Mouse (Mus musculus): Measurements from ENCODE around the gene Olfml2a. TPM values are rescaled to one million over a fixed set of nuclear protein-coding genes. Genes with fewer than 3 reads are reported as not detected.

Olfml2a gene
- polyA plus RNA-seq (2015; fragmentation: Nextera tagmentation; extraction: Ambion mirVana), result 5.0 and 5.4 TPM in 2 replicates

DNA sequence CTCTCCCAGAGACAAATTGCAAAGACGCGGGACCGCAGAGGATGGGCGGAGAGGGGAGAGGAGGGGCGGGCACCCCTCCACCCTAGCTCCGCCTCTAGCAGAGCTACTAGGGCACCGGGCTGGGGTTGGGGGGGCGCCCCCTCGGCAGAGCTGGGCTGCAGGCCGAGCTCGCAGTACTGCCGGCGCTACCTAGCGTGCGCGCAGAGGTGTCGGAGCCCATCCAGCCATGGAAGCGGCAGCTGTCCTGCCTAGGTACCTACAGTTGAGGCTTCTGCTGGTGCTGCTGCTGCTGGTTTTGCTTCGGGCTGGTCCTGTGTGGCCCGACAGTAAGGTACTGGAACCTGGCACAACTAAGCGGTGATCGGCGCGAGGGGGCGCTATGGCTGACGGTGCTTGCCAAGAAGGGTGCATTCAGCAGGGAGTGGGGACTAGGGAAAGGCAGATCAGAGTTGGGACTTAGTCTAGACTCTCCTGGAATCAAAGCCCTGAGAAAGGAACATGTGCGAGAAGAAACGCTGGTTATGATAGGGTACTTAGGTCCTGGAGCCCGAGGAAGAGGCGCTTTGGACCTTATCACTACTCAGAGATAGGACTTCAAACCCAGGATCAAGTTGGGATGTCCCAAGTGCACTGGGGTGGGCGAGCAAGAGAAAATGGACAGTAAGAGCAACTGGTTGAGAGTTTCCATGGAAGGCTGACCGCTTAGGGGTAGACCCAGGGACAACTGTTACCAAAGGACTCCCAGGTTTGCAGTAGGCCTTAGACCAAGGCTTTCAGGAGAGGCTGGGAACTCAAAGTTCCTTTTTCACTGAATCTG lies at the start of gene Olfml2a:
TSS of gene Olfml2a (plus strand) at position 128 of the 817 bp plus-strand sequence.
- peak within 1 kb of the TSS; percentile 67 for H3K9ac ChIP-seq
- ATAC-seq (ENCODE audit: low FRiP score), result peak; percentile 64
- peak within 1 kb of the TSS; percentile 89 for H3K4me2 ChIP-seq
- WGBS, result 8% methylated on average over 31 of the region's 32 CpGs
- no peaks in the 10 kb centered on the region for H3K36me3 ChIP-seq
- H3K27me3 ChIP-seq, result peaks cover 6% of the 10 kb centered on the region; the same call in 1 of the 2 replicates
- H3K4me1 ChIP-seq (replicated peaks), result peaks cover 19% of the 10 kb centered on the region
- H3K9me3 ChIP-seq, result no peaks in the 10 kb centered on the region
- peak within 1 kb of the TSS; percentile 44 for H3K4me3 ChIP-seq
- no peak within 1 kb of the TSS for H3K27ac ChIP-seq

DNA sequence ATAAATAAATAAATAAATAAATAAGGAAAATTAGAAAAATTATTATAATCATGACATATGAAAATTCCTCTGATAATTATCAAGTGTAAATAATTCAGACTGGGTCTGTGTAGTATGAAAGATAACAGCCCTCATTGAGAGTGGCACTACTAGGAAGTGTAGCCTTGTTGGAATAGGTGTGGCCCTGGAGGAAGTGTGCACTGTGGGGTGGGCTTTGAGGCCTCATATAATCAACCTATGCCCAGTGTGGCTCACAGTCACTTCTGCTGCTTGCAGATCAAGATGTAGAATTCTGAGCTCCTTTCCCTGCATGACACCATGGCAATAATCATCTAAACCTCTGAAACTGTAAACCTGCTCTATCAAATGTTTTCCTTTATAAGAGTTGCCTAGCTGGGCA lies 28.9 kb upstream of the Olfml2a start:
- H3K9me3 ChIP-seq, result no peaks in the 10 kb centered on the region
- no peak overlapping the region for H3K27ac ChIP-seq
- no peak overlapping the region for H3K4me3 ChIP-seq
- H3K4me2 ChIP-seq, result no peak overlapping the region
- H3K27me3 ChIP-seq, result no peaks in the 10 kb centered on the region
- H3K9ac ChIP-seq, result no peak overlapping the region
- no peaks in the 10 kb centered on the region for H3K4me1 ChIP-seq (replicated peaks)
- no peak for ATAC-seq (ENCODE audit: low FRiP score)
- H3K36me3 ChIP-seq, result no peaks in the 10 kb centered on the region

DNA sequence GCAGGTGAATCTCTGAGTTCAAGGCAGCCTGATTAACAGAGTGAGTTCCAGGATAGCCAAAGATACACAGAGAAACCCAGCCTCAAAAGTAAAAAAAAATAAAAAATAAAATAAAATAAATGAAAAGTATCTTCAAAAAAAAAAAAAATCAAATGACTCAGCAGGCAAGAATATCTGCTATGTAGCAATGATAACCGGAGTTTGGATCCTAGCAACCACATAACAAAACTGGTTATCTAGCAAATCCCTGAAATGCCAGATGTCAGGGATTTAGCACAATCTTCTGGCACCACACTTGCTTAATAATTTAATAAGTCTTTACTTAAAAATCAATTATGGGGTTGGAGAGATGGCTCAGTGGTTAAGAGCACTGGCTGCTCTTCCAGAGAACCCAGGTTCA lies 27.5 kb upstream of the Olfml2a start:
- Histone ChIP-seq H3K27me3 (no peaks in the 10 kb centered on the region), H3K4me1 (replicated peaks) (no peaks in the 10 kb centered on the region), H3K9ac (no peak overlapping the region), H3K4me2 (no peak overlapping the region), H3K27ac (no peak overlapping the region), H3K4me3 (no peak overlapping the region), H3K36me3 (no peaks in the 10 kb centered on the region), H3K9me3 (no peaks in the 10 kb centered on the region)
- 89% methylated on average over 1 of the region's 1 CpGs for whole genome bisulfite sequencing
- no peak for ATAC-seq (ENCODE audit: low FRiP score)

DNA sequence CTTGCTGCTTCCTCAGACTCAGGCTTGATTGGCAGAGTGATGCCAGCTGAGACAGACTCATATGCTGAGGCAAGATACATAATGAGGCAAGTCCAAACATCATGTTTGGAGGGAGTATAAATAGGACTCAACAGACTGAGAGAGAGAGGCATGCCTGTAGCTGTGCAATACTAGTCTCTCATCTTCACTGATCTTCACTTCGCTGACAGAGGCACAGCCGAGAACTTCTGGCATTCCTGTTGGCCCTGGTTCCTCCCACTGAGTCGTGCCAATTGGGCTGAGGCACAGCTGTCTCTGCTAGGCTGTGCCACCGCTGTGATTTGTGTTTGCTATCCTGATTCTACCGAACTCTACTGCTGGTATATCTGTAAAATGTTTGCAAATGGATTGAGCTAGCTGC lies 25.7 kb upstream of the Olfml2a start:
- Histone ChIP-seq H3K9me3 (no peaks in the 10 kb centered on the region), H3K4me3 (no peak overlapping the region), H3K4me2 (no peak overlapping the region), H3K27me3 (no peaks in the 10 kb centered on the region), H3K27ac (no peak overlapping the region), H3K36me3 (no peaks in the 10 kb centered on the region), H3K4me1 (replicated peaks) (no peaks in the 10 kb centered on the region), H3K9ac (no peak overlapping the region)
- no peak for ATAC-seq (ENCODE audit: low FRiP score)
- WGBS, result 78% methylated on average over 5 of the region's 5 CpGs

DNA sequence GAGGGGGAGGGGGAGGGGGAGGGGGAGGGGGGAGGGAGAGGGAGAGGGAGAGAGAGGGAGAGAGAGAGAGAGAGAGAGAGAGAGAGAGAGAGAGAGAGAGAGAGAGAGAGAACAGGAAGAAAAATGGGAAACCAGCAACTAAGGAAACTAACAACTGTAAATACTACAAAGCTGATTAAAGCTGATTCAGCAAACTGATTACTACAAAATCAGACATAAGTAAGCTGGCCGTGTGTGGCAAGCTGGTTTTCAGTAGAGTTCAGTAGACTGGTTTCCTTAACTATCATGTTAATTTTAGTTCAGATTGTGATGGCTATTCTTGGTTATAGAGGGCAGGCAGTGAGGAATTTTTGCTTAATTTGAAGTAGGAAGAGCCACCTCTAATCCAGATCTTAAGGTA lies 23.2 kb upstream of the Olfml2a start:
- Histone ChIP-seq H3K9me3 (no peaks in the 10 kb centered on the region), H3K4me2 (no peak overlapping the region), H3K27me3 (no peaks in the 10 kb centered on the region), H3K27ac (no peak overlapping the region), H3K9ac (no peak overlapping the region), H3K36me3 (no peaks in the 10 kb centered on the region), H3K4me3 (no peak overlapping the region), H3K4me1 (replicated peaks) (no peaks in the 10 kb centered on the region)
- no peak for ATAC-seq (ENCODE audit: low FRiP score)
- WGBS, result 76% methylated on average over 1 of the region's 1 CpGs

DNA sequence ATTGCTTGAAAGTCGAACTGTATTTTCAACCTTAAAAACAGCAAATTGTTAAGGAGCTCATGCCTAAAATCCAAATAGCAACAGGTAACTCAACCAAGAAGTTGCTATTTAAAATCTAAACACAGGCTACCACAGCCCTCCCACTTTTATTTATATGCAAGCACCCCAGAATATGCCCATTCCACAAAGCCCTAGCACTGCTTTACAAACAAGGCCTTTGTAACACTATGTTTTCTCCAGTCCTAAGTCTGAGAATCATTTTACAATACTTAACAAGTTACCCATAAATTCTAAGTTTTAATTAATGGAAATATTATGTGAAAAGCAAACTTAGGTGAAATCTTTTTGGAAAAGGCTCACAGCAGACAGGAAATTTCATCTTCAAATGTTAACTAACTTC lies 17.3 kb upstream of the Olfml2a start:
- 33% methylated on average over 1 of the region's 1 CpGs for WGBS
- Histone ChIP-seq H3K27me3 (no peaks in the 10 kb centered on the region), H3K27ac (no peak overlapping the region), H3K4me1 (replicated peaks) (peaks cover 11% of the 10 kb centered on the region), H3K9me3 (no peaks in the 10 kb centered on the region), H3K9ac (no peak overlapping the region), H3K36me3 (no peaks in the 10 kb centered on the region), H3K4me3 (no peak overlapping the region), H3K4me2 (no peak overlapping the region)
- no peak for ATAC-seq (ENCODE audit: low FRiP score)

DNA sequence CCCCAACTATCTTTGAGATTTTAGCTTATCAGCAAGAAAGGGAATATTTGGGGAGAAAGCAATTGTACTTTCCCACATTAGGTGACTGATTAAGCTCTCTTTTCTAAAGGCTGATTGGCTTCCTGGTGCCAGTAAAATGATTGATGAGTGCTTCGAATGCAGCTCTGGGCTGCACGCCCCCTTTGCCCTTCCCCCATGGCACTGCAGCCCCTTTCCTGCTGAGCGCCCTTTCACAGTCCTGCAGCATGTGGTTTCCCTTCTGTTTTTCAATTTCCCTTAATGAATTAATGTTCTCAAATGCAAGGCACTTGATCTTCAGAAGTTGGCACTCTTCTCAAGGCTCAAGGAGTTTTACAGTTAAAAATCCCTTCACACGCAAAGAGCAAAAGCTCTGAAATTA lies 16.8 kb upstream of the Olfml2a start:
- peak; percentile 82; the same call in 1 of the 2 replicates for ATAC-seq (ENCODE audit: low FRiP score)
- no peaks in the 10 kb centered on the region for H3K9me3 ChIP-seq
- 12% methylated on average over 4 of the region's 4 CpGs for WGBS

DNA sequence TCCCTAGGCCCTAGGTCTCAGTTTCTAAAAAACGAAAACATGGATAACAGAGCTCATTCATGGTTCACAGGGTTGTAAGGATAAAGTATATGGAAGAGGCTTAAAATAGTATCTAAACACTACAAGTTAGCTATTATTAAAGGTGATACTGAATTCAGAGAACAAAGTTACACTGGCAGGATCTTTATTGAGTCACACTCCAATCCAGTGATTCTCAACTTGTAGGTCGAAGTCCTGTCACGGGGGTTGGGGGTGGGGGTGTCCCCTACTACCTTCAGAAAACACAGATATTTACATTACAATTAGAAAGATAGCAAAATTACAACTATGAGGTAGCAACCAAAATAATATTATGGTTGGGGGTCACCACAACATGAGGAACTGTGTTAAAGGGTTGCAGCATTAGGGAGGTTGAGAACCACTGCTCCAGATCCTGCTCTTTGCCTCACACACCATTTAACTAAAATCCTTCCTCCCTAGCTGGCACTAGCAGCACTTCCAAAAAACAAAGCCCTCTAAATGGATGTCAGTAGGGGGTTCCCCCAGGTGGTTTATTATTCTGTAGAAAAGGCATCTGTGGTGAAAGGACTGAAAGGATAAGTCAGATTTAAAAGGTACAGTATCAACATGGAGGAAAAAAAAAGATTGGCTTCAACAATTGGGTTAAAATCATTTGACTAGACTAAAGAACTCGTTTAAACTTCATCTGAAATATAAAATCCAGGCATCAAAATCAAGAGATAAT lies 14.7 kb upstream of the Olfml2a start:
- H3K27me3 ChIP-seq, result no peaks in the 10 kb centered on the region
- H3K9me3 ChIP-seq, result no peaks in the 10 kb centered on the region
- 14% methylated on average over 4 of the region's 4 CpGs for WGBS
- no peak overlapping the region for H3K27ac ChIP-seq
- peaks cover 14% of the 10 kb centered on the region for H3K4me1 ChIP-seq (replicated peaks)
- H3K36me3 ChIP-seq, result no peaks in the 10 kb centered on the region
- no peak overlapping the region for H3K4me2 ChIP-seq
- no peak overlapping the region for H3K4me3 ChIP-seq
- no peak overlapping the region for H3K9ac ChIP-seq
- ATAC-seq (ENCODE audit: low FRiP score), result no peak

More for the DNA sequence above, 16.8 kb upstream of the Olfml2a start:
- Histone ChIP-seq H3K4me2 (no peak overlapping the region), H3K27ac (peak overlapping the region; percentile 1; the same call in 1 of the 2 replicates), H3K36me3 (no peaks in the 10 kb centered on the region), H3K4me3 (no peak overlapping the region), H3K9ac (no peak overlapping the region), H3K27me3 (no peaks in the 10 kb centered on the region), H3K4me1 (replicated peaks) (peaks cover 11% of the 10 kb centered on the region)

DNA sequence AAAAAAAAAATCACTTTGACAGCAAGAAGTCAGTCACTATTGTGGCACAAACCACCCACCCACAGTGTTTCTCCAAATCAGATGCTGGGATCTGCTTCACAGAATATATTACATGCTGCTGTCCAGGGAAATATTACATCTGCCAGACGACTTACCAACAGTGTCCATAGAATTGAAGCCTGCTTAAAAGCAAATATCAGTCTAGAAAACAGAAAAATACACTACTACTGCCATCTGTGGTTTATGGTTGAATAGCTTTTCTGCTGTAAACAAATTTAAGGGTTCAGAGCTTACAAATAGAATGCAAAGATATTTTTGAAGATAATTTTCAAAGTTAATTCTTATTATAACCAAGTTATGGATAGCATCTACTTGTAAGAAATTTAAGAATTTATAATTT lies 10.4 kb upstream of the Olfml2a start:
- no peak overlapping the region for H3K27ac ChIP-seq
- no peaks in the 10 kb centered on the region for H3K36me3 ChIP-seq
- no peaks in the 10 kb centered on the region for H3K9me3 ChIP-seq
- ATAC-seq (ENCODE audit: low FRiP score), result no peak
- H3K9ac ChIP-seq, result no peak overlapping the region
- H3K4me3 ChIP-seq, result no peak overlapping the region
- H3K4me2 ChIP-seq, result no peak overlapping the region
- peaks cover 15% of the 10 kb centered on the region for H3K4me1 ChIP-seq (replicated peaks)
- no peaks in the 10 kb centered on the region for H3K27me3 ChIP-seq
- WGBS, result 12% methylated on average over 1 of the region's 1 CpGs

DNA sequence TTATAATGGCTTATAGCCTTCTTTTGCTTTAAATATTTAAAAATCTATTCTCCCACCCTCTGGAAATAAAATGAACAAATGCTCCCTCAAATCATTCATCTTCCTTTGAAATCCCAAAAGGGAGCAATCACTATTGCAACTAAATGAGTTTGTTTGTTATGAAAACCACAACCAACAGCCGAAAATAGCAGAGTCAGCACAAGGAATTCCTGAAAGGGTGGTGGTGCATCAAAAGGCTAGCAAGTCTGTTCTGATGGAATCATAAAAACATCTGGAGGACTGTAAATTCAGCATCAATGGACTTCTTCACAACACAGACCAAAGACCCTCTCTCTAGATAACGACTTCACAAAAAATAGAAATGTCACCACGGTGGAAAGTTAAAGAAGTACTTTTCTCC lies 8.3 kb upstream of the Olfml2a start:
- Histone ChIP-seq H3K4me2 (no peak overlapping the region), H3K27me3 (no peaks in the 10 kb centered on the region), H3K9me3 (no peaks in the 10 kb centered on the region), H3K27ac (no peak overlapping the region), H3K4me3 (no peak overlapping the region), H3K36me3 (no peaks in the 10 kb centered on the region), H3K9ac (no peak overlapping the region), H3K4me1 (replicated peaks) (peaks cover 19% of the 10 kb centered on the region)
- ATAC-seq (ENCODE audit: low FRiP score), result no peak
- 21% methylated on average over 3 of the region's 3 CpGs for WGBS

DNA sequence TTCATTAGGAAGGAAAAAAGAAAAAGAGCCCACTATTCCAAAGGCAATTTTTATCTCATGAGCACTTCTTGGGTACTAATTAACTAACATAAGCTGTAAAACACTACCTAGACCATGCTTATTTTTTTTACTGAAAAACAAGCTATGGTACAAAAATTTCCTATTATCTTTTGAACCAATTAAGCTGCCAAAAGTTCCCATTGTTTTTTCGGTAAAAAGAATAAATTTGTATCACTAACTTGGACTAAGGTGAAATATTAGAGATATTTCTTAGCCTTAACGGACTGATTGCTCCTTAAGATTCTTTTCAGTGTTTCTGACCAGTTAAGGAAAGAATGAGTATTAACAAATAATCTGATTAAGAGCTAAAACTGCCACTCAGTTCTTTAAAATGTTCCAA lies 7.9 kb upstream of the Olfml2a start:
- Histone ChIP-seq H3K9me3 (no peaks in the 10 kb centered on the region), H3K9ac (no peak overlapping the region), H3K27me3 (no peaks in the 10 kb centered on the region), H3K4me1 (replicated peaks) (peaks cover 19% of the 10 kb centered on the region), H3K4me3 (no peak overlapping the region), H3K27ac (no peak overlapping the region), H3K36me3 (no peaks in the 10 kb centered on the region), H3K4me2 (peak overlapping the region; percentile 86; the same call in 1 of the 2 replicates)
- 32% methylated on average over 2 of the region's 2 CpGs for WGBS
- ATAC-seq (ENCODE audit: low FRiP score), result no peak

DNA sequence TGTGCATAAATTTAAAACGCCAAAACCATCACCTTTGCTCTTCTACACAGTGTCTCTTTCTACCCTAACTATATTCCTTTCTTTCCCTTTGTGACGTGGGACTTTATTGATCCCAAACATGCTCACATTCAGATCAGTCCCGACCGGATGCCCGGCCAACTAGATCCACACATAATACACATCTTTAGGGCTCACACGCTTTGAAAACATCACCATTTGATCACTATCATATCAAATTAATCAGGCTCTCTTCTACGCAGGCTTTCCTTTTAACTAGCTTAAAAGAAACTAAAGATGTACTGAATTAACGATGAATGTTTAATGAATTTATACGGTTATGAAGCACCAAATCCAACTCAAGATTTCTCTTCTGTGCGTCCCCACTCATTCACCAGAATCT lies 7.2 kb upstream of the Olfml2a start:
- no peak overlapping the region for H3K27ac ChIP-seq
- H3K27me3 ChIP-seq, result no peaks in the 10 kb centered on the region
- H3K4me1 ChIP-seq (replicated peaks), result peaks cover 19% of the 10 kb centered on the region
- peak overlapping the region; percentile 86 for H3K4me2 ChIP-seq
- WGBS, result 3% methylated on average over 10 of the region's 10 CpGs
- H3K9ac ChIP-seq, result peak overlapping the region; percentile 86
- no peak for ATAC-seq (ENCODE audit: low FRiP score)
- H3K9me3 ChIP-seq, result no peaks in the 10 kb centered on the region
- H3K4me3 ChIP-seq, result peak overlapping the region; percentile 80
- H3K36me3 ChIP-seq, result no peaks in the 10 kb centered on the region
